Mouse (Mus musculus) forebrain, embryonic 12.5 days (tissue): ENCODE results near the gene Gpha2. TPM values are rescaled to one million over a fixed set of nuclear protein-coding genes. Genes with fewer than 3 reads are reported as not detected.

ENCODE experiments used
- ATAC-seq: fragments of 200-750 bp; cut with Nextera tagmentation; 2 replicates; pipeline ENCODE4 v1.8.0; 2017; ENCODE audit warnings: moderate TSS enrichment; ENCODE audit not compliant: low FRiP score
- H3K27ac ChIP-seq: fragments of 300-500 bp; sonication (generic); 2 replicates; pipeline ENCODE4 v1.5.1; 2016; ENCODE audit warnings: mild to moderate bottlenecking
- H3K27me3 ChIP-seq: fragments of 300-500 bp; sonication (generic); 2 replicates; pipeline ENCODE4 v1.6.1; 2016; ENCODE audit warnings: mild to moderate bottlenecking
- H3K36me3 ChIP-seq: fragments of 300-500 bp; sonication (generic); replicated peaks from 2 replicates; pipeline ENCODE4 v1.6.1; 2016; ENCODE audit warnings: mild to moderate bottlenecking
- H3K4me1 ChIP-seq: fragments of 300-500 bp; sonication (generic); 2 replicates; pipeline ENCODE4 v1.6.1; 2016
- H3K4me2 ChIP-seq: fragments of 300-500 bp; sonication (generic); 2 replicates; pipeline ENCODE4 v1.6.1; 2016; ENCODE audit warnings: mild to moderate bottlenecking, moderate library complexity
- H3K4me3 ChIP-seq: fragments of 300-500 bp; sonication (generic); replicated peaks from 2 replicates; pipeline ENCODE4 v1.5.1; 2016; ENCODE audit warnings: mild to moderate bottlenecking
- H3K9ac ChIP-seq: fragments of 300-500 bp; sonication (generic); 2 replicates; pipeline ENCODE4 v1.6.1; 2016; ENCODE audit warnings: mild to moderate bottlenecking
- H3K9me3 ChIP-seq: fragments of 300-500 bp; sonication (generic); 2 replicates; pipeline ENCODE4 v1.6.1; 2016
- WGBS: fragments of 180-500 bp; shearing (Covaris S2); methylation state at CpG from one replicate; pipeline ENCODE4 v1.1.7; 2016; 5-methylcytosine and 5-hydroxymethylcytosine counted together
- polyA plus RNA-seq: library from polyadenylated mRNA; unstranded; fragments of >200 nt; fragmentation: Nextera tagmentation; extraction: Ambion mirVana; gene quantifications from 2 replicates; pipeline ENCODE4 v1.2.1, GENCODE M21; 2016

Gpha2 gene
- 0.70 and 0.91 TPM in 2 replicates for polyA plus RNA-seq

DNA sequence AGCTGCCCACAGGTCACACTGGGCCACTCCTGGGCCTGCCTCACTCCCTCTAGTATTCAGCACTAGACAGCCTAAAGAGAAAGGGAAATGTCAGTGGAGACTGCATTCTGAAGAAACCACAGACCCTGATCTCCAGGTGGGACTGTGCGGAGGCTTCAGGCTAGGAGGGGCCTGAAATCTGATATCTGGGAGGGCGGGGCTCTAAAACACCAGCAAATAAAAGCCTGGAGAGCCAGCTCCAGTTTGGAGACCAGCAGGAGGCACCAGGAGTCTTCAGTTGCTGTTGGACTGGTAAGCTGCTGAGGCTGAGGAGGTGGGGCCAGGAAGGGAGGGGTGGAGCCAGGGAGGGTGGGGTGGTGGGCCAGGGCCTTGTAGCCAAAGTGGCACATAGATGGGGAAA lies at the start of gene Gpha2:
TSS of gene Gpha2 (plus strand) at position 246 of the 400 bp plus-strand sequence.
- H3K9me3 ChIP-seq, result no peaks in the 10 kb centered on the region
- no peak within 1 kb of the TSS for H3K4me2 ChIP-seq
- 14% methylated on average over 2 of the region's 2 CpGs for WGBS
- no peak within 1 kb of the TSS for H3K9ac ChIP-seq
- H3K36me3 ChIP-seq, result peaks cover 41% of the 10 kb centered on the region
- no peak within 1 kb of the TSS for H3K4me3 ChIP-seq
- H3K27ac ChIP-seq, result peak within 1 kb of the TSS; percentile 6; the same call in 1 of the 2 replicates
- H3K4me1 ChIP-seq, result peaks cover 5% of the 10 kb centered on the region; the same call in 1 of the 2 replicates
- H3K27me3 ChIP-seq, result no peaks in the 10 kb centered on the region
- no peak for ATAC-seq

DNA sequence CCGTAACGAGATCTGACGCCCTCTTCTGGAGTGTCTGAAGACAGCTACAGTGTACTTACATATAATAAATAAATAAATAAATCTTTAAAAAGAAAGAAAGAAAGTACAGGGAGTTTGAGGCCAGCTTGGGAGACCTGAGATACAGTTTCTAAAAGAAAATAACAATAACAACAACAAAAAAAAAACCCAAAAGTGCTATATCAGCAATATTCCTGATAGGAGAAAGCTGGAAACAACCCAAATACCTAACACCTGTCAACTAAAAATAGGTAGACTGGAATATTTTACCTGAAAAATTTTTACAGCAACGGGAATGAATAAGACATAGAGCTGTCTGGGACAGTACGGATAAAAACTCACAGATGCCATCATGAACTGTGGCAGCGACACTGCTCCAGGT lies 47.4 kb upstream of the Gpha2 start:
- ATAC-seq, result no peak
- Histone ChIP-seq H3K4me2 (no peak overlapping the region), H3K27ac (no peak overlapping the region), H3K36me3 (no peaks in the 10 kb centered on the region), H3K4me1 (peaks cover 4% of the 10 kb centered on the region), H3K9me3 (no peaks in the 10 kb centered on the region), H3K9ac (no peak overlapping the region), H3K27me3 (no peaks in the 10 kb centered on the region; the same call in 1 of the 2 replicates), H3K4me3 (no peak overlapping the region)
- WGBS, result 90% methylated on average over 6 of the region's 6 CpGs

DNA sequence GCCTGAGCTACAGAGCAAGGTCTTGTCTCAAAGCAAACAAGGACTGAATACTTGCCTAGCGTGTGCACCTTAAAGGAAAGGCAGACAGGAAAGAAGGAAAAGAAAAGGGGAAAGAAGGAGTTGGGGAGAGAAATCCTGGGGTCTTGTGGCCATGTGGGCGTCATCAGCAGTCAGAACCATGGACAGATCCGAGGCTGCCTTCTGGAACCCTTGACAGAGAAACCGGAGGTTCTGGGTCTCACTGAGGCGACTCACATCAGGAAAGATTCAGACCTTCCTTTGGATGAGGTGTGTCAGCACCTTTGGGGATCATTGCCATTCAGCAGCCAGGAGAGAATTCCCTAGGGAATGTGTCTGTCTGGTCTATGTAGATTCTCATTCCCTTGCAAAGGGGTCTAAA lies 44.6 kb upstream of the Gpha2 start:
- 32% methylated on average over 5 of the region's 5 CpGs for WGBS
- no peak overlapping the region for H3K4me2 ChIP-seq
- H3K36me3 ChIP-seq, result no peaks in the 10 kb centered on the region
- H3K27ac ChIP-seq, result no peak overlapping the region
- H3K27me3 ChIP-seq, result no peaks in the 10 kb centered on the region; the same call in 1 of the 2 replicates
- H3K9me3 ChIP-seq, result no peaks in the 10 kb centered on the region
- no peak overlapping the region for H3K4me3 ChIP-seq
- peaks cover 4% of the 10 kb centered on the region; the same call in 1 of the 2 replicates for H3K4me1 ChIP-seq
- no peak overlapping the region for H3K9ac ChIP-seq
- ATAC-seq, result no peak

DNA sequence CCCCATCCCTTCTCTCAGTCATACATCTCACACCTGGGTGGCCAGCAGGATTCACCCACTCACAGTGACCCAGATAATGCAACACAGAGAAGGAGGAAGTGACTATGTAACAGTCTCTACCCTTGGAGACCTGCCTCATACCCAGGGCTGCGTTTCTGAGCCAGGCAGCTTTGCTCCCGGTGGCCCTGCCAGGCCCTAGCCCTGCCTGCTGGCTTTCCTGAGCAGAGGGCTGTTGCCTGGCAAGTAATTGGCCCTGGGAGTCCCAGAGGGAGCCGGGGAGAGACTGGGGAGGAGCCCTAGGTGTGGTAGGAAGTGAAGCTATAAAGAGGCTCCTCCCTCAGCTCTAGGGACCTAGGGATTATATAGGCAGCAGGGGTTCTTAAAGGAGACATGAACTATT lies 43.6 kb upstream of the Gpha2 start:
- no peak for ATAC-seq
- no peaks in the 10 kb centered on the region for H3K9me3 ChIP-seq
- H3K27ac ChIP-seq, result no peak overlapping the region
- 20% methylated on average over 3 of the region's 3 CpGs for WGBS
- H3K9ac ChIP-seq, result no peak overlapping the region
- no peak overlapping the region for H3K4me3 ChIP-seq
- H3K36me3 ChIP-seq, result no peaks in the 10 kb centered on the region
- no peak overlapping the region for H3K4me2 ChIP-seq
- H3K27me3 ChIP-seq, result no peaks in the 10 kb centered on the region; the same call in 1 of the 2 replicates
- peaks cover 4% of the 10 kb centered on the region; the same call in 1 of the 2 replicates for H3K4me1 ChIP-seq

DNA sequence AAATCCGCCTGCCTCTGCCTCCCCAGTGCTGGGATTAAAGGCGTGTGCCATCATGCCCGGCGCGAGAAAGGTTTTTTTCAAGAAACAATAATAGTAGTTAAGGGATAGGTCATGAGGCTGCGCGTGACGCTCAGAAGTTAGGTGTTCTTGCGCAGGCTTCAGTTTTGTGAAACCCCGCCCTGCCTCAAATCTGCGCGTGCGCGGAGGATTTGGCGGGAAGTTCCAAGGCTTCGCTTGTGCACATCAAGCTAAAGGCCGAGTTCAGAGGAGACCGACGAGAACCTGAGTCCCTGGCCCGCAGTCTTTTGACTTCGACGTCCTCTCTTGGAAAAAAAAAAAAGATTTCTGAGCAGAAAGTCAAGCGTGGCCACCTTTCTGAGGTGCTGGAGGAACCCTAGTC lies 42.0 kb upstream of the Gpha2 start, which contains the start of gene Majin:
TSS of gene Majin (plus strand) at position 258 of the 400 bp plus-strand sequence.
- Histone ChIP-seq H3K27me3 (no peaks in the 10 kb centered on the region; the same call in 1 of the 2 replicates), H3K9me3 (no peaks in the 10 kb centered on the region), H3K36me3 (no peaks in the 10 kb centered on the region), H3K27ac (no peak within 1 kb of the TSS), H3K4me2 (no peak within 1 kb of the TSS), H3K9ac (no peak within 1 kb of the TSS), H3K4me3 (no peak within 1 kb of the TSS), H3K4me1 (peaks cover 4% of the 10 kb centered on the region; the same call in 1 of the 2 replicates)
- 91% methylated on average over 23 of the region's 23 CpGs for WGBS
- ATAC-seq, result no peak

DNA sequence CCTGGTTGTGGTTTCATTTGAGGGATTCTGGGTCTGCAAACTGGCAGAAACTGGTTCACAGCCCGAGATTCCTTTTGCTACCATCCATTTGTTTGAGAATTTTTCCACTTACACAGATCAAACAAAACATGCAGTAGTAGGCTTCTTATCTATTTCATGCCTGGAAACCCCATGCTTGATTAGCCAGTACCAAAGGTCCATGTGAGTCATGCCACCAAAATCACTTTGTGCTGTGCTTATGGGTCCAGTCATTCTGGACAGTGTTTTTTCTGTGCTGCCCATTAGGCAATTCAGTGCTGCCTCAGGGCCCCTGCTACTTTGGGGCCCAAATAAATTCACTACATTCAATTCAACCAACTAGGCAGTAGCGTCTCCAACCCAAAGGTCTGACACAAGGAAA lies 21.9 kb upstream of the Gpha2 start:
- Histone ChIP-seq H3K27ac (no peak overlapping the region), H3K9ac (no peak overlapping the region), H3K36me3 (no peaks in the 10 kb centered on the region), H3K4me3 (no peak overlapping the region), H3K27me3 (no peaks in the 10 kb centered on the region), H3K9me3 (no peaks in the 10 kb centered on the region), H3K4me1 (no peaks in the 10 kb centered on the region), H3K4me2 (no peak overlapping the region)
- ATAC-seq, result no peak
- WGBS, result 77% methylated on average over 2 of the region's 2 CpGs

DNA sequence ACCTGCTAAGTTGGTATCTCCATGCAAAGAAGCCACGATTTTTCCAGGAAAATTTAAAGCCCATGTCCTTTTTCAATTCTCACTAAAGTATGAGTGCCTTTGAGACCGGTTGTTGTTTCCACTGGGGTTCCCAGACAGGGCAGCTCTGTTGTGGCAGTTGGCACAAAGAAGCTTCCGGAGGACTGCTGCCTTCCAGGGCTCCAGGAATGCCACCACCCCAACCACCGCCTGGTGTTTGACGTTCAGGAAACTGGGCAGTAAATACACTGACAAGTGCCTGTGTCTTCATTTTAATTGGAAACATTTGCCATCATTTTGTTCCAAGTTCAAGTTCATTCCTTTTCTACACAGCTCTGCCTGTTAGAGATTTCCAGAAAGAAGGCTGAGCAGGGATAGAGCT lies 19.5 kb upstream of the Gpha2 start:
- no peaks in the 10 kb centered on the region for H3K36me3 ChIP-seq
- no peak overlapping the region for H3K9ac ChIP-seq
- no peak overlapping the region for H3K27ac ChIP-seq
- H3K4me3 ChIP-seq, result no peak overlapping the region
- H3K4me1 ChIP-seq, result no peaks in the 10 kb centered on the region
- ATAC-seq, result no peak
- no peak overlapping the region for H3K4me2 ChIP-seq
- WGBS, result 75% methylated on average over 5 of the region's 5 CpGs
- no peaks in the 10 kb centered on the region for H3K9me3 ChIP-seq
- H3K27me3 ChIP-seq, result no peaks in the 10 kb centered on the region

DNA sequence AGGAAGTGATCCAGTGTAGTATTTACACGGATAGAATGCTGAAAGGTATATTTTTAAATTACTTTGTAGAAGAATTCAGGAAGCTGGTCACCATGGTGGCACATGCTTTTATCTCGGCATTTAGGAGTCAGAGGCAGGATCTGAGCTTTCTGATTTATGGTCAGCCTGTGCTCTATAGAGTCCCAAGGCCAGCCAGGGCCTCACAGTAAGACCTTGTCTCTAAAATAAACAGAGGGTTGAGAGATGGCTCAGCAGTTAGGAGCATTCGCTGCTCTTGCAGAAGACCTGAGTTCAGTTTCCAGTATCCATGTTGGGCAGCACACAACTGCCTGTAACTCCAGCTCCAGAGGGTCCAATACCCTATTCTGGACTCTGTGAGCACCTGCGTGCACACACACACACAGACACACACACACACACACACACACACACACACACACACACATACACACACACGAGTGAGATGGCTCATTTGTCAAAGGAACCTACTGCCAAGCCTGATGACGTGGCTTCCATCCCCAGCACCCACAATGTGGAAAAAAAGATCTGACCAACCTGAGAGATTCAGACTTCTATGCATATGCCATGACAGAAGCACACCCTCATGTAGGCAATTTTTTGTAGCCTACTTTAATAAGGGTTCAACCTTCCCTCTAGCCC lies 10.0 kb upstream of the Gpha2 start:
- H3K9me3 ChIP-seq, result no peaks in the 10 kb centered on the region
- ATAC-seq, result no peak
- no peaks in the 10 kb centered on the region for H3K4me1 ChIP-seq
- no peaks in the 10 kb centered on the region for H3K27me3 ChIP-seq
- 89% methylated on average over 6 of the region's 6 CpGs for WGBS
- no peak overlapping the region for H3K27ac ChIP-seq
- H3K4me3 ChIP-seq, result no peak overlapping the region
- H3K9ac ChIP-seq, result no peak overlapping the region
- no peak overlapping the region for H3K4me2 ChIP-seq
- H3K36me3 ChIP-seq, result no peaks in the 10 kb centered on the region

DNA sequence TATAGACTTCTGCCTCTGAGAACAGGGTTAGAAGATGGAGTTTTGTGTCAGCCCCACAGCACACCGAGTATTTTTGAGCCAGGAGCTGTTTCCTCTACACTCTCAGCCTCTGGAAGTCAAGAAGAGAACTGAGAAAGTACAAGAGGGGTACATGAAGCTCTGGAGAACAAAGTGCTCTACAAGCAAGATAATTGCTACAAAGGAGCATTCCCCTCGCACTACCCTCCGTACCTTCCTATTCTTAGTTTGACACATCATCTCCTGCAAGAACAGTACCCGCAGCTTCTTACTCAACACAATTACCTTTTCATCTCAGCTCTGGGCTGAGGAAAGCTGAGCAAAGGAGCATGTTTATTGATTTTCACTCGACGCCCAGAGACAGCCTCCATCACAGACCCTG lies 7.6 kb upstream of the Gpha2 start:
- H3K27ac ChIP-seq, result no peak overlapping the region
- no peak for ATAC-seq
- WGBS, result 78% methylated on average over 6 of the region's 6 CpGs

DNA sequence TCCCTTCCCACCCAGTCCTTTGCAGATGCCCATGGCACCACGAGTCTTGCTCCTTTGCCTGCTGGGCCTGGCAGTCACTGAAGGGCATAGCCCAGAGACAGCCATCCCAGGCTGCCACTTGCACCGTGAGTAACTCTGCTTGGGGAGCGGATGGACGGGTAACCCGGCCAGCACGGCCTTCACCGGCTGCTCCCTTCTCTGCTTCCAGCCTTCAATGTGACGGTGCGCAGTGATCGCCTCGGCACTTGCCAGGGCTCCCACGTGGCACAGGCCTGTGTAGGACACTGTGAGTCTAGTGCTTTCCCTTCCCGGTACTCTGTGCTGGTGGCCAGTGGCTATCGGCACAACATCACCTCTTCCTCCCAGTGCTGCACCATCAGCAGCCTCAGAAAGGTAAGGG lies 583 bp downstream of the Gpha2 start:
- no peak overlapping the region for H3K4me2 ChIP-seq
- H3K4me1 ChIP-seq, result peaks cover 5% of the 10 kb centered on the region; the same call in 1 of the 2 replicates
- H3K36me3 ChIP-seq, result peaks cover 47% of the 10 kb centered on the region
- no peak overlapping the region for H3K9ac ChIP-seq
- no peak overlapping the region for H3K27ac ChIP-seq
- WGBS, result 93% methylated on average over 14 of the region's 14 CpGs
- no peaks in the 10 kb centered on the region for H3K27me3 ChIP-seq
- ATAC-seq, result no peak
- H3K9me3 ChIP-seq, result no peaks in the 10 kb centered on the region
- H3K4me3 ChIP-seq, result no peak overlapping the region

More for the DNA sequence above, 7.6 kb upstream of the Gpha2 start:
- H3K4me2 ChIP-seq, result no peak overlapping the region
- H3K36me3 ChIP-seq, result no peaks in the 10 kb centered on the region
- H3K9me3 ChIP-seq, result no peaks in the 10 kb centered on the region
- H3K4me3 ChIP-seq, result no peak overlapping the region
- no peaks in the 10 kb centered on the region for H3K27me3 ChIP-seq
- no peaks in the 10 kb centered on the region for H3K4me1 ChIP-seq
- no peak overlapping the region for H3K9ac ChIP-seq

DNA sequence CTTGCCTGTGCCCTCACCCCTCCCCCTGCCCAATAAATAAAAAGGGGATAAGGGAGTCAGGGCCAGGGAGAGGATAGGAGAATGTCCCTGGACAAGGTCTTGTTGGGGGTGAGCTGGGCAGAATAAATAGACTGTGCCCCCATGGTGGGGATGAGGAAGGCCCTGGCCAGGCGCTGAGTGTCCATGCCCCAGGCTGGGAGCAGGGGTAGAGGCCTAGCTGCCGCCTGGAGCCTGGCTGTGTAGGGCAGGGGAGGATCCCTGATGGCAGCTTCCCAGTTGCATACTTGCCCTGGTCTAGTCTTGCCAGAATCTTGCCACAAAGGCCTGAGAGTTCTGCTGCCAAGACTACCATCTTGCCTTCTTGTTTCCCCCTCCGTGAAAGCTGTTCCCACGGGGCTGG lies 1.7 kb downstream of the Gpha2 start:
- H3K27ac ChIP-seq, result no peak overlapping the region
- 79% methylated on average over 4 of the region's 4 CpGs for WGBS
- no peaks in the 10 kb centered on the region for H3K9me3 ChIP-seq
- H3K4me2 ChIP-seq, result no peak overlapping the region
- H3K4me3 ChIP-seq, result no peak overlapping the region
- peaks cover 5% of the 10 kb centered on the region; the same call in 1 of the 2 replicates for H3K4me1 ChIP-seq
- peaks cover 55% of the 10 kb centered on the region for H3K36me3 ChIP-seq
- H3K27me3 ChIP-seq, result no peaks in the 10 kb centered on the region
- ATAC-seq, result no peak
- no peak overlapping the region for H3K9ac ChIP-seq

DNA sequence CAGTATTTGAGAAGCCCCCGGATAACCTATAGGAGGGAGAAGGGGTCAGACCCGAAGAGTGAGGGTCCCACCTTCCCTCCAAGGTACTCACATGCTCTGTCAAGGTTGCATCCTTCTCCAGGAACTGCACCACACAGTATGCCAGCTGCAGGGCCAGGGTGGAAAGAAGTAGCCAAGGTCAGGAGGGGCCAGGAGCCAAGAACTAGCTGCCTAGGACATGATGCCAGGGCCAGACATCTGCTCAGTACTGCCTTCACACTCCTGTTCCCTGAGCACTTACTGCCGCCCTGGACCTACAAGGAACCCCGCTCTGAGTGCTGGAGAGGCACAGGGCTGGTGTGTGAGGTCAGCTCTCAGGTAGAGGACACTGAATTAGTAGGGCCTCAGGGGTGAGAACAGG lies 4.2 kb downstream of the Gpha2 start:
- 93% methylated on average over 4 of the region's 4 CpGs for WGBS
- H3K9ac ChIP-seq, result no peak overlapping the region
- no peak overlapping the region for H3K27ac ChIP-seq
- H3K9me3 ChIP-seq, result no peaks in the 10 kb centered on the region
- no peaks in the 10 kb centered on the region for H3K27me3 ChIP-seq
- H3K36me3 ChIP-seq, result peaks cover 65% of the 10 kb centered on the region
- no peak for ATAC-seq
- peaks cover 18% of the 10 kb centered on the region for H3K4me1 ChIP-seq
- H3K4me2 ChIP-seq, result no peak overlapping the region
- no peak overlapping the region for H3K4me3 ChIP-seq

DNA sequence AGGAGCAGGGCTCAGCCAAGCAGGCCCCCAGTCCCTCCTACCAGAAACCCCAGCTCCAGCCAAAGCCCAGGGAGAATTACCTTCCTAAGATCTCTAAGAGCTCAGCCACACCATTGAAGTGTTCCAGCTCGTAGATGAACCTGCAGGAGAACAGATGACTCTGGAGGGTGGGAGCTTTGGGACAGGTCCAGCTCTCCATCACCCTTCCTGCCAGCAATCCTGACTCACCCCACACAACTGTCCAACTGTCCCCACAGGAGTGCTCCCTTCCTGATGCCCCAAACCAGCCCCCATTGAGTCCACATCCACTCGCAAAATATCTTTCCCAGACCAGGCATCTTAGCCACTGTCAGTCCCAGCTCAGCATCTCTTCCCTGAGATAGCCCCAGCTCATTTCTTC lies 4.9 kb downstream of the Gpha2 start:
- Histone ChIP-seq H3K4me2 (no peak overlapping the region), H3K4me1 (peaks cover 17% of the 10 kb centered on the region), H3K36me3 (peaks cover 65% of the 10 kb centered on the region), H3K9me3 (no peaks in the 10 kb centered on the region), H3K9ac (peak overlapping the region; percentile 17; the same call in 1 of the 2 replicates), H3K4me3 (no peak overlapping the region), H3K27me3 (no peaks in the 10 kb centered on the region), H3K27ac (no peak overlapping the region)
- no peak for ATAC-seq
- WGBS, result 85% methylated on average over 2 of the region's 2 CpGs
